Mouse (Mus musculus) liver, adult 2 months (tissue): ENCODE data around the gene Kdelc1.

Source experiments
- CTCF ChIP-seq: fragments of 200-500 bp; IDR thresholded peaks from 2 replicates; pipeline ENCODE4 v1.5.1; 2011; ENCODE audit warnings: low read depth, low read length, control low read depth
- POLR2A ChIP-seq: fragments of 200-500 bp; IDR thresholded peaks from 2 replicates; pipeline ENCODE4 v1.6.1; 2011; ENCODE audit warnings: low read length, control low read depth; ENCODE audit not compliant: insufficient read depth; ENCODE audit errors: extremely low read depth

DNA sequence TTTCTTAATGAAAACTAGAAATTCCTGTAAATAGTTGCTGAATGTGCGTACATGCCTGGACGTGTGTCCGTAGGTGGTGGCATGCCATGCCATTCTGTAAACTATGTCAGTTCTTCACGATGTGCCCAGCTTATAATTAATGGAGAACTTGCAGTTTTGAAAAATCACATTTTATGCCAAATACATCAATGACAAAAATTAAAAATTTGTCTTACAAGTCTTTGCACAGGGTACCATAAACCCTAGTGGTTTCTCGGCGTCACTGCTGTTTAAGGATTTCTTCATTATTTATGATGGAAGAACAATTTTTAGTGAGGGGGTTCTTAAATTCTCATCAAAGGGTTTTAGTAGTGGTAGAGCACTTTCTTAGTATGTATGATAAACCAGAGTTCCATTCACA lies 30.1 kb upstream of the Kdelc1 start:
- TF ChIP-seq CTCF (no peak), POLR2A (no peak)
